Mouse (Mus musculus) heart, embryonic 14.5 days (tissue): Measurements from ENCODE around the gene Hunk. TPM values are rescaled to one million over a fixed set of nuclear protein-coding genes. Genes with fewer than 3 reads are reported as not detected.

ENCODE experiments used
- ATAC-seq: fragments of 200-750 bp; cut with Nextera tagmentation; 2 replicates; pipeline ENCODE4 v1.8.0; 2017; ENCODE audit warnings: low read depth, moderate TSS enrichment; ENCODE audit not compliant: insufficient number of reproducible peaks, insufficient read depth, low FRiP score
- H3K27ac ChIP-seq, 2 experiments: fragments of 200-500 bp in 1 of 2; fragments of 300-500 bp in 1 of 2; sonication (generic) in 1 of 2; replicated peaks in 1 of 2; 2 replicates each; pipeline ENCODE4 v1.5.1; 2012 to 2014; ENCODE audit warnings: low read depth in 2 of 2, low read length in 2 of 2, control low read depth in 1 of 2, mild to moderate bottlenecking in 1 of 2, mixed read lengths in 1 of 2; ENCODE audit not compliant: control insufficient read depth in 1 of 2, insufficient read depth in 1 of 2
- H3K27me3 ChIP-seq: fragments of 300-500 bp; sonication (generic); 2 replicates; pipeline ENCODE4 v1.6.1; 2014; ENCODE audit warnings: mild to moderate bottlenecking, low read length, control low read depth; ENCODE audit not compliant: control insufficient read depth, insufficient read depth
- H3K36me3 ChIP-seq: fragments of 300-500 bp; sonication (generic); 2 replicates; pipeline ENCODE4 v1.6.1; 2014; ENCODE audit warnings: mild to moderate bottlenecking, control low read depth, low read length, mixed read lengths; ENCODE audit not compliant: control insufficient read depth, insufficient read depth
- H3K4me1 ChIP-seq, 2 experiments: fragments of 200-500 bp in 1 of 2; fragments of 300-500 bp in 1 of 2; sonication (generic) in 1 of 2; 2 replicates each; pipeline ENCODE4 v1.6.1; 2012 to 2014; ENCODE audit warnings: low read length in 2 of 2, control low read depth in 1 of 2, mixed read lengths in 1 of 2; ENCODE audit not compliant: control insufficient read depth in 2 of 2, insufficient read depth in 2 of 2
- H3K4me2 ChIP-seq: fragments of 300-500 bp; sonication (generic); 2 replicates; pipeline ENCODE4 v1.6.1; 2014; ENCODE audit warnings: mild to moderate bottlenecking, low read length
- H3K4me3 ChIP-seq, 2 experiments: fragments of 200-500 bp in 1 of 2; fragments of 300-500 bp in 1 of 2; sonication (generic) in 1 of 2; 2 replicates each; pipeline ENCODE4 v1.5.1; 2012 to 2014; ENCODE audit warnings: low read length in 2 of 2, mild to moderate bottlenecking in 2 of 2, control low read depth in 1 of 2, low read depth in 1 of 2, moderate library complexity in 1 of 2; ENCODE audit not compliant: control insufficient read depth in 1 of 2, insufficient read depth in 1 of 2
- H3K9ac ChIP-seq: fragments of 300-500 bp; sonication (generic); 2 replicates; pipeline ENCODE4 v1.6.1; 2014; ENCODE audit warnings: mild to moderate bottlenecking, low read length
- H3K9me3 ChIP-seq: fragments of 300-500 bp; sonication (generic); 2 replicates; pipeline ENCODE4 v1.6.1; 2016; ENCODE audit warnings: low read length, control low read depth; ENCODE audit not compliant: control insufficient read depth
- WGBS: fragments of 180-500 bp; shearing (Covaris S2); extraction: QIAGEN DNeasy Blood & Tissue Kit; methylation state at CpG from one replicate; pipeline ENCODE4 v1.1.7; 2014; 5-methylcytosine and 5-hydroxymethylcytosine counted together
- polyA plus RNA-seq: library from polyadenylated mRNA; unstranded; fragments of >200 nt; fragmentation: Nextera tagmentation; extraction: Ambion mirVana; gene quantifications from 2 replicates; pipeline ENCODE4 v1.2.1, GENCODE M21; 2014

Gene Hunk
- polyA plus RNA-seq, 1 experiment from 2014 or later: 10.4 TPM

DNA sequence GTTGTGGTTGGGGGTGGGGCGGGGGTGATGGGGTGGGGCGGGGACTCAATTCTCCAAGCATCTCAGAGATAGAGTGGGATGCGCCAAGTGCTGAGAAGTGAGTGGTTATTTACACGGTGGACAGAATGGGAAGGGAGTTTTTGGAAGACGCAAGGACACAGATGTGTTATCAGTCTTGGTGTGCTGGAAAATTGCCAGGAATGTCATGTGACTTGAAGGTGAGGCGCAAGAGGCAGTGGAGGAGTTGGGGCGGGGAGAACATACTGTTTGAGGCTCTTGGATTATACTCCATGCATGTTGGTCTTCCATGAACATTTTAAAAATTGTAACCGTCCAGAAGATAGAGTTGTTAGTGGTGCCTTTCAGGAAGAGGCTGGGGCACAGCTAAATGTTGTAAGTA lies 148.8 kb downstream of the Hunk start:
- WGBS: 70% methylated on average over 8 of the region's 8 CpGs
- H3K4me2 ChIP-seq: no peak overlapping the region
- ATAC-seq: no peak

DNA sequence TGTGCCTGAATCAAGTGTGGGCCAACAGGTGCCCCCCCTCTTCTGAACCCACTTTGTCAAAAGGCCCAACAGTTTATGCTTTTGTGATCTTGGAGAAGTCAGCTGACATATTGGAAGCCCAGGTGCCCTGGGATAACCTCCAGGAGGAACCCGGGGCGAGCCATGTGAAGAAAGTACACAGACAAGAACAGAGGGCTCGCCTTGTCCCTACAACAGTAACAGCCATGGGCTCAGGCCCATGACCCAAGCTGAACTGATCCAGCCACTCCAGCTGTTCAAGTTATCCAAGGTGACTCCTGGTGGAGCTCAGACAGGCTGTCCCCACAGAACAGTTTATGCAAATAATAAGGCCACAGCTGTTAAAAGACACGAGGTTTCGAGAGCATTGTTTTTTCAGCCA lies 153.1 kb downstream of the Hunk start:
- no peaks in the 10 kb centered on the region for H3K9me3 ChIP-seq
- no peaks in the 10 kb centered on the region; a peak in 1 of 4 replicates for H3K4me1 ChIP-seq
- H3K4me2 ChIP-seq: no peak overlapping the region
- WGBS: 81% methylated on average over 5 of the region's 5 CpGs
- H3K27me3 ChIP-seq: no peaks in the 10 kb centered on the region
- H3K27ac ChIP-seq: no peak overlapping the region
- ATAC-seq: no peak
- H3K9ac ChIP-seq: no peak overlapping the region
- no peak overlapping the region for H3K4me3 ChIP-seq
- H3K36me3 ChIP-seq: no peaks in the 10 kb centered on the region

More for the DNA sequence above, 148.8 kb downstream of the Hunk start:
- Histone ChIP-seq H3K27ac (no peak overlapping the region), H3K27me3 (no peaks in the 10 kb centered on the region; the same call in 1 of the 2 replicates), H3K4me3 (no peak overlapping the region), H3K4me1 (no peaks in the 10 kb centered on the region), H3K36me3 (no peaks in the 10 kb centered on the region), H3K9ac (no peak overlapping the region), H3K9me3 (no peaks in the 10 kb centered on the region)

DNA sequence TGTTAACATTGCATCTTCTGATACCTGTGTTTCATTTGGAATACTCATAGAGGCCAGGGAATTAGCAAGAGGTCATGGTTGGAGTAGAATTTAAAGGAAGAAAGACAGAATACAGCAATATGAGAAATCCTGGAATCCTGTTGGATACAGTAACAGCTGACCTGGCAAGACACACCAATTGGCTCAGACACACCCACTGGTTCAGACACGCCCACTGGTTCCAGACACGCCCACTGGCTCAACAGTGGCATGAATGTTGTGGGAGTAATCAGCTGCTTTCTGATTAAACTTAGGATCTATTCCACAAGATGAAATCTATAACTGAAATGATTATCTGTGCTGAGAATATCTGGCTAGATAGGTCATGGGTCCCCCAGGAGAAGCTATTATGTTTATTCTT lies 155.4 kb downstream of the Hunk start:
- WGBS: 69% methylated on average over 2 of the region's 2 CpGs
- ATAC-seq: no peak
- no peak overlapping the region for H3K4me3 ChIP-seq

DNA sequence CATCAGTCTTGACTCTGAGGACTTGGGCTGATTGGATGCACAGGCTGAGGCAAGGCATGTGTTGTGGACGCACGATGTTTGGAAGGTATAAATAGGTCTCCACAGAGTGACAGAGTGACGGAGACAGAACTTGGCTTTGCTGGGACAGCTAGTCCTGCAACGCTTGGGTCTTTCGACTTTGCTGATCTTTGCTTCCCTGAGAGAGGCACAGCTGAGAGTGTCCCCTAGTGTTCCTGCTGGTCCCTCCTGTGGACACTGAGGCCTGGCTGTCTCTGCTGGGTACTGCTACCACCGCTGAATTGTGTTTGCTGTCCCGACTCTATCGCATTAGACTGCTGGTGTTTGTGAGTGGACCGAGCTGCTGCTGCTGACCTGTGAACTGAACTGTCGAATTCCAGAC lies 156.6 kb downstream of the Hunk start:
- Histone ChIP-seq H3K4me2 (no peak overlapping the region), H3K4me1 (peaks cover 0 to 4% of the 10 kb centered on the region in 2 experiments; a peak in 1 of 4 replicates), H3K4me3 (no peak overlapping the region), H3K9ac (no peak overlapping the region), H3K36me3 (no peaks in the 10 kb centered on the region), H3K27me3 (peaks cover 5% of the 10 kb centered on the region; the same call in 1 of the 2 replicates), H3K9me3 (no peaks in the 10 kb centered on the region), H3K27ac (no peak overlapping the region)
- WGBS: 40% methylated on average over 10 of the region's 10 CpGs
- ATAC-seq: no peak

More for the DNA sequence above, 155.4 kb downstream of the Hunk start:
- H3K27me3 ChIP-seq: no peaks in the 10 kb centered on the region
- H3K4me2 ChIP-seq: no peak overlapping the region
- H3K9me3 ChIP-seq: no peaks in the 10 kb centered on the region
- peaks cover 0 to 4% of the 10 kb centered on the region in 2 experiments; a peak in 1 of 4 replicates for H3K4me1 ChIP-seq
- no peak overlapping the region for H3K27ac ChIP-seq
- H3K9ac ChIP-seq: no peak overlapping the region
- H3K36me3 ChIP-seq: no peaks in the 10 kb centered on the region

DNA sequence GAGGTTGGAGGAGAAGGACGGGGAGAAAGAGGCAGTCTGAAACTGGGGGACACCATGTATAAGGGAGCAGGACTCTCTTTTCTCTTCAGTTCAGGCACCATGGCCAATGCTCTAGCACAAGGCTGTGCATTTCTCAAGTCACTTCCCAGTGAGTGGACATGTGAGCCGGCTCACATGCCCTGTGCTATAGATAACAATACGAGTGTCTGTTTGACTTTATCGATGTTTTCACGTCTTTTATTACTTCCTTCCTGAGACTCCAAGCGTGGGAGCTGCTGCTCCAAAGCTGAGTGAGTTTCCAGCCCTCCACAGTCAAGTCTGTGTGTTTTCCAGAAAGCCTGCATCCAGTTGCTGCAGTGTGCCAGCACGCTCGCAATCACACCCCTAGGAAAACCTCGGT lies 158.4 kb downstream of the Hunk start:
- H3K27ac ChIP-seq: no peak overlapping the region
- H3K4me3 ChIP-seq: no peak overlapping the region
- no peak overlapping the region for H3K4me2 ChIP-seq
- ATAC-seq: no peak
- no peaks in the 10 kb centered on the region for H3K9me3 ChIP-seq
- peaks cover 0 to 4% of the 10 kb centered on the region in 2 experiments; a peak in 1 of 4 replicates for H3K4me1 ChIP-seq
- 48% methylated on average over 9 of the region's 9 CpGs for WGBS
- H3K27me3 ChIP-seq: peaks cover 8% of the 10 kb centered on the region; the same call in 1 of the 2 replicates
- H3K9ac ChIP-seq: no peak overlapping the region
- no peaks in the 10 kb centered on the region for H3K36me3 ChIP-seq

DNA sequence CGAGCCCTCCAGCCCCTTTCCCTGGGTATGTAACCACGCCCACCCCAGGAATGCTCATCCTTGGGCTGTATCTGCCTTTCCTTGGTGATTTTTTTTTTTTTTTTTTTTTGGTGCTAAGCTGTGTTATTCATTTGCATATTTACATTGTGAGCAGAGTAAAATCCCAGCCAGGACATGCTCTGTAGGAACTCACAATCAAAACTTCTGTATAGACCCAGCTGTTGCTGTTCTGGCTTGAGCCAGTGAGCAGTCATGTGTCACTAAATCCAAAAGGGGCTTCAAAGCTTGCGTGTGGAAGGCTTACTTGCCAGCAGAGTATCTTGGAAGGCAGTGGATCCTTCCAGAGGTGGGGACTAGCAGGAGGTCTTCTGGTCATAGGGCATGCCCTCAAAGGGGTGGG lies 159.7 kb downstream of the Hunk start:
- Histone ChIP-seq H3K27ac (no peak overlapping the region), H3K4me1 (peaks cover 0 to 10% of the 10 kb centered on the region in 2 experiments)
- 48% methylated on average over 3 of the region's 3 CpGs for WGBS

DNA sequence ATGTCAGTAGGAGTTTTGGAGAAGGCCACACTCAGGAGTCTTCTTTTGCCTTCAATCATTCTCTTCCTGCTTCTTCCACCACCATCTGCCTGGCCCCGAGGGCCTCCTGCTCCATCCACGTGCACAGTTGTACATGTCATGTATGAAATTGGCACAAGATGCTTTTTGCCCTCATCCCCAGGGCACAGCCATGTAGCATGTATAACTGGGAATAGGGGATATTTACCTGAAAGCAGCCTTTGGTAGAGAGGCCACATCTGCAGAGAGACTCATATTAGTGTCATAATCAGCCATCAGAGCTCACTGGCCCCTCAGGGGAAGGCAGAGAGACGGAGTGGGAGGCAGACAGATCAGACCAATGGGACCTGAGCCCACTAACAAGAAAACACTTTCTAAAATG lies 160.8 kb downstream of the Hunk start:
- ATAC-seq: no peak
- H3K9me3 ChIP-seq: no peaks in the 10 kb centered on the region
- no peak overlapping the region for H3K9ac ChIP-seq
- 81% methylated on average over 3 of the region's 3 CpGs for WGBS
- H3K4me3 ChIP-seq: no peak overlapping the region
- peaks cover 0 to 10% of the 10 kb centered on the region in 2 experiments for H3K4me1 ChIP-seq
- no peaks in the 10 kb centered on the region for H3K36me3 ChIP-seq
- no peak overlapping the region for H3K27ac ChIP-seq
- no peak overlapping the region for H3K4me2 ChIP-seq
- peaks cover 8% of the 10 kb centered on the region; the same call in 1 of the 2 replicates for H3K27me3 ChIP-seq

More for the DNA sequence above, 159.7 kb downstream of the Hunk start:
- Histone ChIP-seq H3K4me3 (no peak overlapping the region), H3K9me3 (no peaks in the 10 kb centered on the region), H3K4me2 (no peak overlapping the region), H3K9ac (no peak overlapping the region), H3K27me3 (peaks cover 8% of the 10 kb centered on the region; the same call in 1 of the 2 replicates), H3K36me3 (no peaks in the 10 kb centered on the region)
- ATAC-seq: no peak

DNA sequence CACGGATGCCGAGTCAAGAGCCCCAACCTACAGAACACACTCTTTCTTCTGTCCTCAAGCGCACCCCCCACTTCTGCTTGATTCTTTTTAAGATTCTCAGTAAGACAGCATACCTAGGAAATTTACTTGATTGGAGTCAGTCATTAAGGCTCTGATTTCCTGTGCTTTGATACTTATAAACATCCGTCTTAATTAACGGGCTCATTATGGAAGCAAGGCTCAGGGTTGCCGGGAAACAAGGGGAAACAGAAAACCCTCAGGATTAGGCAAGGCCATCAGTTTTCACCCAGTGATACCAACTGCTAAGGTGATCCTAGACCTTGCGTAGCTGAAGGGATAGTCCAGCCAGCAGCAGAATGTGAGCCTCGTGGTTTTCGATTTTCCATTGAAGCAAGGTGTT lies 162.2 kb downstream of the Hunk start:
- WGBS: 82% methylated on average over 9 of the region's 9 CpGs
- Histone ChIP-seq H3K36me3 (no peaks in the 10 kb centered on the region), H3K4me1 (peaks cover 0 to 10% of the 10 kb centered on the region in 2 experiments), H3K4me3 (no peak overlapping the region), H3K9ac (no peak overlapping the region), H3K9me3 (no peaks in the 10 kb centered on the region), H3K27me3 (peaks cover 8% of the 10 kb centered on the region; the same call in 1 of the 2 replicates), H3K4me2 (no peak overlapping the region), H3K27ac (no peak overlapping the region)
- no peak for ATAC-seq
